Mouse (Mus musculus): ENCODE measurements around the gene Noc4l. TPM values are rescaled to one million over a fixed set of nuclear protein-coding genes. Genes with fewer than 3 reads are reported as not detected.

Noc4l gene
- polyA plus RNA-seq (2015; fragmentation: Nextera tagmentation; extraction: Ambion mirVana): 53.4 and 55.1 TPM in 2 replicates

GRCm38 (mm10) chr5:110652719-110653648 is at the start of gene Noc4l, which contains the start of gene Ddx51:
TSS of gene Noc4l (minus strand) at chr5:110653417.
TSS of gene Ddx51 (plus strand) at chr5:110653451.
- ATAC-seq (ENCODE audit: borderline replicate concordance, extremely low read depth, low FRiP score, low TSS enrichment): peak; percentile 80
- peak within 1 kb of the TSS; percentile 1; the same call in 1 of the 2 replicates for H3K27ac ChIP-seq
- H3K4me3 ChIP-seq: peak within 1 kb of the TSS; percentile 77
- H3K9ac ChIP-seq: peak within 1 kb of the TSS; percentile 88
- H3K9me3 ChIP-seq: no peaks in the 10 kb centered on the region
- WGBS: 1% methylated on average over 91 of the region's 91 CpGs
- H3K4me1 ChIP-seq: peaks cover 17% of the 10 kb centered on the region
- H3K4me2 ChIP-seq: peak within 1 kb of the TSS; percentile 89
- H3K27me3 ChIP-seq: no peaks in the 10 kb centered on the region
- H3K36me3 ChIP-seq: peaks cover 67% of the 10 kb centered on the region

DNA sequence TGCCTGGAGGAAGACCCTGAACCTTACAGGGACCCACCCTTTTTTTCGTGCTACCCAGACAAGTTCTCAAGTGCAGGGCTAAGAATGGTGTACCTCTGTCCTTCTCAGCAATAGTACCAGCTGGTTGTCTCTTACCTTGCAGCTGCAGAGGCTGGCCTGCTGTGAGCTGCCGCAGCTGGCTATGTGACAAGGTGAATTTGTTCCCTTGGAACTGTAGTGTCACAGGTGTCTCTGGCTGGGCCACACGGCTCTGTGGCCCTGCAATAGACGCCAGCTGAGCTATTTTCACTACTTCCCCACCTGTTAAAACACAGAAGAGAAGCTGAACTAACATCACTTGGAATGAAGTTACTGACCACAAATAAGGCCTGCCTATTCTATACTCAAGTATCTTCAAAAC is 45.4 kb upstream of the Noc4l start:
- no peaks in the 10 kb centered on the region for H3K9me3 ChIP-seq
- no peak overlapping the region for H3K27ac ChIP-seq
- H3K36me3 ChIP-seq: peaks cover 91% of the 10 kb centered on the region
- H3K4me1 ChIP-seq: no peaks in the 10 kb centered on the region
- ATAC-seq (ENCODE audit: borderline replicate concordance, extremely low read depth, low FRiP score, low TSS enrichment): no peak
- no peaks in the 10 kb centered on the region for H3K27me3 ChIP-seq
- H3K4me3 ChIP-seq: no peak overlapping the region
- no peak overlapping the region for H3K4me2 ChIP-seq
- 85% methylated on average over 4 of the region's 4 CpGs for WGBS
- H3K9ac ChIP-seq: no peak overlapping the region

- H3K4me3 ChIP-seq: no peak overlapping the region
- 86% methylated on average over 8 of the region's 8 CpGs for WGBS
- ATAC-seq (ENCODE audit: borderline replicate concordance, extremely low read depth, low FRiP score, low TSS enrichment): no peak
- H3K36me3 ChIP-seq: peaks cover 89% of the 10 kb centered on the region
- H3K9me3 ChIP-seq: no peaks in the 10 kb centered on the region
- no peak overlapping the region for H3K9ac ChIP-seq
- no peaks in the 10 kb centered on the region for H3K4me1 ChIP-seq
- H3K27me3 ChIP-seq: no peaks in the 10 kb centered on the region
- H3K4me2 ChIP-seq: no peak overlapping the region
- no peak overlapping the region for H3K27ac ChIP-seq
Measured at GRCm38 (mm10) chr5:110682041-110682440, 28.8 kb upstream of the Noc4l start.

GRCm38 (mm10) chr5:110665486-110666121 is 12.4 kb upstream of the Noc4l start:
- no peak overlapping the region for H3K9ac ChIP-seq
- WGBS: 66% methylated on average over 6 of the region's 6 CpGs
- peaks cover 82% of the 10 kb centered on the region for H3K36me3 ChIP-seq
- no peaks in the 10 kb centered on the region for H3K9me3 ChIP-seq
- no peaks in the 10 kb centered on the region for H3K4me1 ChIP-seq
- H3K27me3 ChIP-seq: no peaks in the 10 kb centered on the region
- H3K4me2 ChIP-seq: no peak overlapping the region
- no peak overlapping the region for H3K4me3 ChIP-seq
- H3K27ac ChIP-seq: no peak overlapping the region
- ATAC-seq (ENCODE audit: borderline replicate concordance, extremely low read depth, low FRiP score, low TSS enrichment): no peak; the same call in 1 of the 2 replicates

DNA sequence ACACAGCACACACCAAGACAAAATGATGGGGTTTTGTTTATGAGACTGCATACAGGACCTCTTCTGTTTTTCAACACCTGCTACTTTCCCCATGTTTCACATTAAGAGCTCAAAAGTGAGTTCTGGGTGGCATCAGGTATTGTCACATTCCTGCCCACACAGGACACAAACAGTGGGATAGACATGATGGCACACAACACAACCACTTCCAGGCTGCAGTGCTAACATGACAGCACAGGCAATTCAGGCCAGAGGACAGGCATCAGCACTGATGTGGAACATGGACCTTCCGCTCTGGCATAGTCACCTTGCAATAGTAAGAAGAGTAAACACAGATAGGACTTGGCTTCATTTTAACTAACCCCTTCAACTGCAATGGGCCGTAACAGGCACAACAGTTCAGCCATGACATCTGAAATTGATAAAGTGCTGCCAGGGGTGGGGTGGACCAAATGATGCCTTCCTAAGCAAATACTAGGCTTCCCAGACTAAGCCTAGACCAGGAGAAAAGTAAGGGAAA is 11.6 kb upstream of the Noc4l start:
- H3K27me3 ChIP-seq: no peaks in the 10 kb centered on the region
- WGBS: 91% methylated on average over 2 of the region's 2 CpGs
- H3K9me3 ChIP-seq: no peaks in the 10 kb centered on the region
- no peak overlapping the region for H3K27ac ChIP-seq
- H3K4me2 ChIP-seq: no peak overlapping the region
- no peak for ATAC-seq (ENCODE audit: borderline replicate concordance, extremely low read depth, low FRiP score, low TSS enrichment)
- no peak overlapping the region for H3K4me3 ChIP-seq
- peaks cover 82% of the 10 kb centered on the region for H3K36me3 ChIP-seq
- H3K4me1 ChIP-seq: no peaks in the 10 kb centered on the region
- H3K9ac ChIP-seq: no peak overlapping the region

GRCm38 (mm10) chr5:110664041-110664440 is 10.8 kb upstream of the Noc4l start:
- 89% methylated on average over 2 of the region's 2 CpGs for WGBS
- H3K36me3 ChIP-seq: peaks cover 83% of the 10 kb centered on the region

DNA sequence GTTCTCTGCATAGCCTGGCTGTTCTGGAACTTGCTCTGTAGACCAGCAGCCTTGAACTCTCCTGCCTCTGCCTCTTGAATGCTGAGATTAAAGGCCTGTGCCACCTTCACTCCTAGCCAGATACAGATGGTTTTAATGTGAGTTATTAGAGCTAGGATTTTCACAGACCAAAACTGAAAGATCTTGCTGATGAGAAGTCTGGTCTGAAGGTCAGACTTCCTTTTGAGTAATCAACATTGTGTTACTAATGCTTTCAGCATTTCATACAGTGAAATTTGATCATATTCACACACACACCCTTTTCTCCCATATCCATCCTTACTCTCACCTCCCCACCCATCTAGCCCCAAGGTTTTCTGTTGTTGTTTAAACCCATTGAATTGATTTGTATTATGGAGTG is 6.5 kb upstream of the Noc4l start:
- Histone ChIP-seq H3K4me1 (peaks cover 2% of the 10 kb centered on the region), H3K9ac (no peak overlapping the region), H3K36me3 (peaks cover 81% of the 10 kb centered on the region), H3K9me3 (no peaks in the 10 kb centered on the region), H3K4me3 (no peak overlapping the region), H3K27me3 (no peaks in the 10 kb centered on the region), H3K27ac (no peak overlapping the region), H3K4me2 (no peak overlapping the region)
- no peak for ATAC-seq (ENCODE audit: borderline replicate concordance, extremely low read depth, low FRiP score, low TSS enrichment)

More at GRCm38 (mm10) chr5:110664041-110664440, 10.8 kb upstream of the Noc4l start:
- no peak overlapping the region for H3K27ac ChIP-seq
- H3K9me3 ChIP-seq: no peaks in the 10 kb centered on the region
- no peaks in the 10 kb centered on the region for H3K27me3 ChIP-seq
- H3K4me3 ChIP-seq: no peak overlapping the region
- no peak overlapping the region for H3K4me2 ChIP-seq
- ATAC-seq (ENCODE audit: borderline replicate concordance, extremely low read depth, low FRiP score, low TSS enrichment): no peak
- H3K4me1 ChIP-seq: no peaks in the 10 kb centered on the region
- no peak overlapping the region for H3K9ac ChIP-seq

DNA sequence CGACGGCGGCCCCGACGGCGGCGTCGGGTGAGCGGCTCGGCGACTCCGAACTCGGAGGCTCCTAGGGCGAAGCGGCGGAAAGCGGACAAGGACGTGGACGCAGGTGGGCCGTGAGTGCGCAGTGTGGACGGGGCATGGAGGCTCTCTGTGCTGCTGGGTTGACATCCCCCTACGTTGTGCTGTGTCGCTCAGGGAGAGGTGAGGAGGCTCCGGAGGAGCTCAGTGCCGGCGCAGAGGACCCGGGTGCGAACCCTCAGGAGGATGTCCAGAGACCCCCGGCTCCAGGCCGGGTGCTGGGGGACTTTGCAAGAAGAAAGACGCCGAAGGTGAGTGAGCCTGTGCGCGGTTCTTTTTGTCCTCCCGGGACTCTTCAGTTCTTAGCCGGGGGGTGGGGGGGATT is 469 bp upstream of the Noc4l start:
- Histone ChIP-seq H3K9ac (peak overlapping the region; percentile 88), H3K36me3 (peaks cover 67% of the 10 kb centered on the region), H3K4me2 (peak overlapping the region; percentile 89), H3K9me3 (no peaks in the 10 kb centered on the region), H3K4me1 (peaks cover 17% of the 10 kb centered on the region), H3K4me3 (peak overlapping the region; percentile 77), H3K27me3 (no peaks in the 10 kb centered on the region), H3K27ac (no peak overlapping the region)
- WGBS: 3% methylated on average over 37 of the region's 37 CpGs
- ATAC-seq (ENCODE audit: borderline replicate concordance, extremely low read depth, low FRiP score, low TSS enrichment): peak; percentile 47; the same call in 1 of the 2 replicates

GRCm38 (mm10) chr5:110646377-110646776 is 6.8 kb downstream of the Noc4l start:
- no peak overlapping the region for H3K4me3 ChIP-seq
- H3K36me3 ChIP-seq: peaks cover 58% of the 10 kb centered on the region
- H3K4me2 ChIP-seq: no peak overlapping the region
- H3K9ac ChIP-seq: no peak overlapping the region
- H3K4me1 ChIP-seq: no peaks in the 10 kb centered on the region
- H3K27me3 ChIP-seq: no peaks in the 10 kb centered on the region
- H3K9me3 ChIP-seq: no peaks in the 10 kb centered on the region
- ATAC-seq (ENCODE audit: borderline replicate concordance, extremely low read depth, low FRiP score, low TSS enrichment): no peak
- no peak overlapping the region for H3K27ac ChIP-seq

DNA sequence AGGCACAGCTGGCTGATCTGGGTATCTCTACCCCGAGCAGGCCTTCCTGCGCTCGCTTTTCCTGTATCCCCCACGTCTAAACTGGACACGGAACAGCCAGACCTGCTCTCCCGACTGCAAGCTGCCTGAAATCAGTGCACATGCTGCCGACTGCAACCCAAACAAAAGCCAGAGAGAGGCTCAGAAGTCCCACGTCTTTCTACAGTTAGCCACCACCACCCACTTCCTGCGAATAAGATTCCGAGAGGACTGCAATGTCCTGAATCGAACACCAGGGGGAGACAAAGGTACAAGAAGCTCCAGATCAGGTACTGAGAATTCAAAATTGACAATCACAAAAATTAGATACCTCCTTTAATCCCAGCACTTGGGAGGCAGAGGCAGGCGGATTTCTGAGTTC is 13.8 kb downstream of the Noc4l start:
- Histone ChIP-seq H3K4me1 (no peaks in the 10 kb centered on the region), H3K4me3 (no peak overlapping the region), H3K9ac (no peak overlapping the region), H3K4me2 (peak overlapping the region; percentile 42), H3K36me3 (no peaks in the 10 kb centered on the region), H3K9me3 (no peaks in the 10 kb centered on the region), H3K27me3 (no peaks in the 10 kb centered on the region), H3K27ac (no peak overlapping the region)
- WGBS: 21% methylated on average over 12 of the region's 12 CpGs
- ATAC-seq (ENCODE audit: borderline replicate concordance, extremely low read depth, low FRiP score, low TSS enrichment): no peak

DNA sequence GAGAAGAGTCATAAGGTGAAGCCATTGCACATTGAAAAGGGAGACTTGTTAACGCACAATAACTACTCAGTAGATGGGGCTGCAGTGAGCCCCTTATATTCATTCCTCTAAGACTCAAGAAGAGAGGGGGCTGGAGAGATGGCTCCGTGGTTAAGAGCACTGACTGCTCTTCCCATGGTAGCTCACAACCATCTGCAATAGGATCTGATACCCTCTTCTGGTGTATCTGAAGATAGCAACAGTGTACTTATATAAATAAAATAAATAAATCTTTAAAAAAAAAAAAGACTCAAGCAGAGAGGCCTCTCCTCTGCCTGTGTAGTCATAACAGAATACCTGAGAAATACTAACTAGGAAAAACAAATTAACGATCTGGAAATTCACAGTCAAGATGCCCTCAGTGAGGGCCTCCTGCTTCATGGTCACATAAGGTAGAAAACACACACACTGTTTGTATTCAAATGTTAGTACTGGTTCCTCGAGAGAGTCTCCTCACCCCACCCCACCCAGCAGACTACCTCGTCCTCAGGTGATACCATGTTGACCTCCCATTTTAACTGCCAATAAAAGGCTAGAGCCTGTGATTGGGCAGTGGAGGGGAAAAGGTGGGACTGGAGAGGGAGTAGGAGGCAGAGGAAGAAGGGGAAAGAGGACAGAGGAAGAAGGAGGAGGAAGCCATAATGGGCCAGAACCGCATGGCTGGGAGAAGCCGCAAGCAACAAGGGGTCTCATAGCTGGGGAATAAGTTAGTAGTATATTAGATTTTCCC is 14.7 kb downstream of the Noc4l start:
- WGBS: 71% methylated on average over 7 of the region's 7 CpGs
- ATAC-seq (ENCODE audit: borderline replicate concordance, extremely low read depth, low FRiP score, low TSS enrichment): no peak
- Histone ChIP-seq H3K9ac (no peak overlapping the region), H3K27me3 (no peaks in the 10 kb centered on the region), H3K4me1 (no peaks in the 10 kb centered on the region), H3K4me3 (no peak overlapping the region), H3K27ac (no peak overlapping the region), H3K9me3 (no peaks in the 10 kb centered on the region), H3K4me2 (no peak overlapping the region), H3K36me3 (no peaks in the 10 kb centered on the region)

All from lung, embryonic 15.5 days (tissue).